Mouse (Mus musculus): ENCODE data around the gene Frmd6.

The Frmd6 gene

GRCm38 (mm10) chr12:70906867-70907266 is 81.6 kb downstream of the Frmd6 start:
- DNase-seq, result no peak

- no peak for DNase-seq
Measured at GRCm38 (mm10) chr12:70907651-70908050, 82.3 kb downstream of the Frmd6 start.

GRCm38 (mm10) chr12:70908076-70908475 is 82.8 kb downstream of the Frmd6 start:
- DNase-seq, result no peak

- DNase-seq, result peak; percentile 55 to 77
Measured at GRCm38 (mm10) chr12:70910241-70910720, 85.0 kb downstream of the Frmd6 start.

DNA sequence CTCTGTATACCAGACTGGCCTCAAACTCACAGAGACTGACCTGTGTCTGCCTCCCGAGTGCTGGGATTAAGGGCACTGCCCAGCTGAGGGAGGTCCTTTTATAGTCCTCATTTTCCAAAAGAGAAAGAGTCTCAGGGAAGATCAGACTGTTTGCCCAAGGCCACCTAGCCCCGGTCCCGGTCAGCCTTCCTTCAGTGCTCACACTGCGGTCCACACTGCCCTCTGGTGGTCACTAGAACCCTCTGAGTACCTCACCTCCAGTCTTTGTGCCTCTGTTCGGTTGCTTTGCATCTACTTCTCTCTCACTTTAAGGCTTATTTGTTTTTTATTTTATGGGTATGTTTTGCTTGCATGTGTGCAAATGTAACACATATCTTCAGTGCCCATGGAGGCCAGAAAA is 85.7 kb downstream of the Frmd6 start:
- DNase-seq, result peak; percentile 50 to 73

GRCm38 (mm10) chr12:70911676-70912379 is 86.5 kb downstream of the Frmd6 start:
- no peak for DNase-seq

GRCm38 (mm10) chr12:70913429-70913828 is 88.1 kb downstream of the Frmd6 start:
- peak; percentile 33 to 77 for DNase-seq

GRCm38 (mm10) chr12:70914387-70914786 is 89.1 kb downstream of the Frmd6 start:
- peak in 1 of 2 experiments; percentile 17 for DNase-seq

GRCm38 (mm10) chr12:70929781-70930180 is 104.5 kb downstream of the Frmd6 start:
- no peak for DNase-seq

DNA sequence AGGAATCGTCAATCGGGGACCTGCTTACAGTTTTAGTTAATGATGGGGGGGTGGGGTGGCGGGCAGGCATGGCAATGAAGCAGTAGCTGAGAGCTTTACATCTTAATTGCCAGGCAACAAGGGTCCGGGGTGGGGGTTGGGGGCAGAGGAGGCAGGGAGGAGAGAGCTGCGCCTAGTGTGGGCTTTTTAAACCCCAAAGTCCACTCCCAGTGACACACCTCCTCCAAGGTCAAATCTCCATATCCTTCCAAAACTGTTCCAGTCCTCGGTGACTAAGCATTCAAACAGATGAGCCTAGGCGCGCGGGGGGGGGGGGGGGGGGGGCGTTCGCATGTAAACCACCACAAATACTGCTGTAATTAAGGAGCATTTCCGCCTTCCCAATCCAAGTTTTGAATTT is 111.8 kb downstream of the Frmd6 start:
- DNase-seq, result peak; percentile 7 to 27

DNA sequence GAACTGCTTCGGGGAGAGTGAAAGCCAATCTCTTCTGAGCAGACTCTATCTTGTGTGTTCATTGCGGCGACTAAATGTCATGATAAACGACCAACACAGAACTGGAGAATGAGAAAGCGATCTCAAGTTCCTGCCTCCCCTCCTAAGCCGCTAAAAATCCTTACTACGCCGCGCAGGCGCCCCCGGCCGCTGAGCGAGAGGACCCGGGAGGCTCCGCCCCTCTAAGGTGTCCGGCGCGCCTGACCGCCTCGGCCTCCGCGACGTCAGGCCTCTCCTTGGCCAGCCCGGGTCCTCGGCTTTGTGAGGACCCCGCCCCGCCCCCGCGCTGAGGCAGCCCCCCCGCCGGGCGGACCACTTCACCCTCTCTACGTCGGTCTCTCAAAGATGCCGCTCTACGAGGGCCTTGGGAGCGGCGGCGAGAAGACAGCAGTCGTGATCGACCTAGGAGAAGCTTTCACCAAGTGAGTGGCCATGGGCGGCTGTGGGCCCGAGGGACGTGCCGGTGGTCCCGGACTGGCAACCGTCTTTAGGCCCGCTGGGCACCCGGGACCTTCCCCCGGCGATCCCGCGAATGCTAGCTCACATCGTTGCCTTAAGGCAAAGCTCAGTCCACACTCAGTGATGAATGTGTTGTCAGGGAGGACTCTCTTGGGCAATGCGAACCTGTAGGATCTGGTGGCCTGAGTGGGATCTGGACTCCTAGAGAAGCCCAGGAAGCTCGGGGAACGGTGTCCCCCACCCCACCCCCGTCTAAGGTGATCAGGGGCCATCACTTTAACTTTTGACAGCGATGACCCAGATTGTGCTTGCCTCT is 112.5 kb downstream of the Frmd6 start, which contains the start of gene Actr10:
TSS of gene Actr10 (plus strand) at position 287 of the 814 bp plus-strand sequence.
- DNase-seq, result peak; percentile 88 to 91

DNA sequence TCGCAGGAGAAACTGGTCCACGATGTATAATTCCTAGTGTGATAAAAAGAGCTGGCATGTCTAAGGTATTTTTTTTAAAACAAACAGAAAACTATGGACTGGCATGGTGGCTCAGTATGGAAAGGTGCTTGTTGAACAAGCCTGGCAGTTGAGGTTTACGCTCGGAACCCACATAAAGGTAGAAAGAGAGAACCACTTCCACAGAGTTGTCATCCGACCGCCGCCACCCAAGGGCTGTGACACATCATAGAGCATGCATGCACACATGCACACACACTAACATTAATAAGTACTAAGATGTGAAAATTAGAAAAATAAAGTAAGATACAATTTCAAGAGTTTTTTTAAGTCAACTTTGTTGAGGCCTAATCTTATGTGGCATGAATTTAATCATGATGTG is 115.5 kb downstream of the Frmd6 start:
- DNase-seq, result no peak

- DNase-seq, result no peak
Measured at GRCm38 (mm10) chr12:70944181-70944580, 118.9 kb downstream of the Frmd6 start.

DNA sequence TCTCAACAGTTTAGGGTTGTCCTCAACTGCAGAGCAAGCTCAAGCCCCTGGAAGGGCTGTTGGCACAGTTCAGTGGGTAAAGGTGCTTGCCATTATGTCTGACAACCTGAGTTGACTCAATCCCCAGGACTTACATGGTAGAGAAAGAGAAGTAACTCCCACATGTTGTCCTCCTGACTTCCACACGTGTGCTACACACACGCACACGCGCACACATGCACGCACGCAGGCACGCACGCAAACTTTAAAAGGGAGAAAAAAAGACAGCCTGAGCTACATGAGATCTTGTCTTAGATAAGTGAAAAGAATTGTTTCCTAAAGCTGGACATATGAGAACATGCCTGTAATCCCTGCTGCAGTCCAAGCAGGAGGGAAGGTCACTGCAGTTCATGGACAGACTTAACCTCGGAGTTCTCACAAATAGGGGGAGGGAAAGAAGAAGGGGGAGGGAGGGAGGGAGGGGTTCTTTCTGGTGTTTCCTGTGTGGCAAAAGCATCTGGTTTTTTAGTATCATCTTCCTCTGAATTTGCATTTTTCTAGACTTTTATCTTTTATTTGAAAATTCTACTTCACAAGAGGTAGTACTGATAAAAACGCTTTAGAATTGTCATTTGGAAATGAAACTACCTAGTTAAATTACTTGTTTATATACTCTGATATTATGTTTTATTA is 121.4 kb downstream of the Frmd6 start:
- DNase-seq, result no peak
